Mouse (Mus musculus) megakaryocyte-erythroid progenitor cell, adult 5-6 weeks (primary cell): Measurements from ENCODE around the gene Atp1a4. TPM values are rescaled to one million over a fixed set of nuclear protein-coding genes. Genes with fewer than 3 reads are reported as not detected.

ENCODE experiments used
- total RNA-seq, 2 experiments: library from RNA; stranded (forward) in 1 of 2; stranded (reverse) in 1 of 2; fragments of 200-1000, 215-1000 nt in 1 of 2; fragments of >200 nt in 1 of 2; fragmentation: Nextera tagmentation in 1 of 2; gene quantifications; 2 replicates each; pipeline ENCODE4 v1.2.3; 2014 to 2017

The Atp1a4 gene
- total RNA-seq, 2 experiments from 2014 or later, result not detected

Other genes with a start within 250 kb of the Atp1a4 start
- gene Vangl2, start 230.0 kb downstream of the Atp1a4 start, total RNA-seq (2014; fragmentation: Nextera tagmentation), result 1.6 and 1.9 TPM in 2 replicates
- 0.42 and 2.6 TPM in 2 replicates for gene Vangl2, start 230.0 kb downstream of the Atp1a4 start, total RNA-seq (2017)
- not detected in 2 replicates for gene Nhlh1, start 200.8 kb downstream of the Atp1a4 start, total RNA-seq (2014; fragmentation: Nextera tagmentation)
- gene Nhlh1, start 200.8 kb downstream of the Atp1a4 start, total RNA-seq (2017), result not detected in 2 replicates
- gene Copa, start 175.9 kb downstream of the Atp1a4 start, total RNA-seq (2014; fragmentation: Nextera tagmentation), result 107 and 133 TPM in 2 replicates
- 107 and 114 TPM in 2 replicates for gene Copa, start 175.9 kb downstream of the Atp1a4 start, total RNA-seq (2017)
- gene Ncstn, start 175.6 kb downstream of the Atp1a4 start, total RNA-seq (2014; fragmentation: Nextera tagmentation), result 42.0 and 57.3 TPM in 2 replicates
- gene Ncstn, start 175.6 kb downstream of the Atp1a4 start, total RNA-seq (2017), result 19.7 and 24.6 TPM in 2 replicates
- 31.6 and 53.9 TPM in 2 replicates for gene Pex19, start 131.7 kb downstream of the Atp1a4 start, total RNA-seq (2014; fragmentation: Nextera tagmentation)
- gene Pex19, start 131.7 kb downstream of the Atp1a4 start, total RNA-seq (2017), result 45.1 and 48.2 TPM in 2 replicates
- 106 and 110 TPM in 2 replicates for gene Dcaf8, start 110.3 kb downstream of the Atp1a4 start, total RNA-seq (2014; fragmentation: Nextera tagmentation)
- gene Dcaf8, start 110.3 kb downstream of the Atp1a4 start, total RNA-seq (2017), result 132 and 142 TPM in 2 replicates
- gene Pea15a, start 51.6 kb downstream of the Atp1a4 start, total RNA-seq (2014; fragmentation: Nextera tagmentation), result 0.50 and 4.7 TPM in 2 replicates
- 2.0 TPM in 1 of 2 replicates, not detected in the other for gene Pea15a, start 51.6 kb downstream of the Atp1a4 start, total RNA-seq (2017)
- not detected in 2 replicates for gene Casq1, start 38.5 kb downstream of the Atp1a4 start, total RNA-seq (2014; fragmentation: Nextera tagmentation)
- not detected in 2 replicates for gene Casq1, start 38.5 kb downstream of the Atp1a4 start, total RNA-seq (2017)
- 9.3 and 23.6 TPM in 2 replicates for gene Igsf8, start 3.2 kb upstream of the Atp1a4 start, total RNA-seq (2014; fragmentation: Nextera tagmentation)
- gene Igsf8, start 3.2 kb upstream of the Atp1a4 start, total RNA-seq (2017), result 9.7 and 16.4 TPM in 2 replicates
- not detected in 2 replicates for gene Atp1a2, start 39.6 kb upstream of the Atp1a4 start, total RNA-seq (2014; fragmentation: Nextera tagmentation)
- gene Atp1a2, start 39.6 kb upstream of the Atp1a4 start, total RNA-seq (2017), result not detected in 2 replicates
- gene Kcnj9, start 70.9 kb upstream of the Atp1a4 start, total RNA-seq (2014; fragmentation: Nextera tagmentation), result not detected in 2 replicates
- gene Kcnj9, start 70.9 kb upstream of the Atp1a4 start, total RNA-seq (2017), result not detected in 2 replicates
- not detected in 2 replicates for gene Kcnj10, start 82.8 kb upstream of the Atp1a4 start, total RNA-seq (2014; fragmentation: Nextera tagmentation)
- 0.15 and 0.75 TPM in 2 replicates for gene Kcnj10, start 82.8 kb upstream of the Atp1a4 start, total RNA-seq (2017)
- gene Pigm, start 118.1 kb upstream of the Atp1a4 start, total RNA-seq (2014; fragmentation: Nextera tagmentation), result 12.9 and 18.2 TPM in 2 replicates
- gene Pigm, start 118.1 kb upstream of the Atp1a4 start, total RNA-seq (2017), result 16.4 and 16.8 TPM in 2 replicates
- not detected in 2 replicates for gene Slamf9, start 216.9 kb upstream of the Atp1a4 start, total RNA-seq (2014; fragmentation: Nextera tagmentation)
- not detected in 2 replicates for gene Slamf9, start 216.9 kb upstream of the Atp1a4 start, total RNA-seq (2017)
- not detected in 2 replicates for gene Igsf9, start 223.4 kb upstream of the Atp1a4 start, total RNA-seq (2014; fragmentation: Nextera tagmentation)
- gene Igsf9, start 223.4 kb upstream of the Atp1a4 start, total RNA-seq (2017), result 0.09 TPM in 1 of 2 replicates, not detected in the other
- gene Tagln2, start 241.6 kb upstream of the Atp1a4 start, total RNA-seq (2014; fragmentation: Nextera tagmentation), result 244 and 269 TPM in 2 replicates
- 147 and 171 TPM in 2 replicates for gene Tagln2, start 241.6 kb upstream of the Atp1a4 start, total RNA-seq (2017)